13 mouse cellular contexts compared by ENCODE assay signal in genomic region chr2:170037346-170037745, GRCm38 (mm10).
A peak's percentile ranks its signal among the peaks of the same experiment; 100 is the strongest.
DNase-seq lines count a peak whose midpoint lies in the region; ATAC-seq and TF ChIP-seq lines count a peak whose summit lies in the region.
"Had no signal": no experiment of that assay in that cellular context is flagged by ENCODE, and none has a peak within 500 bp of the region (broad histone marks: within the 10 kb centered on the region; RNA-seq: fewer than 3 reads in every experiment).

No protein-coding gene starts in this region.

- no peak overlapping the region for H3K4me3 ChIP-seq in hindbrain, embryonic 12.5 days
- H3K4me3 ChIP-seq in hindbrain, embryonic 10.5 days = no peak overlapping the region
- H3K4me3 ChIP-seq in lung, embryonic 15.5 days = no peak overlapping the region
- H3K4me3 ChIP-seq in forebrain, embryonic 12.5 days (replicated peaks) = no peak overlapping the region
- no peak overlapping the region for H3K4me3 ChIP-seq in midbrain, postnatal 0 days (ENCODE audit: low read depth, low read length)
- H3K4me3 ChIP-seq: heart, embryonic 10.5 days; limb, embryonic 13.5 days had no signal

- no peak overlapping the region for H3K4me2 ChIP-seq in hindbrain, embryonic 12.5 days (replicated peaks)
- peak overlapping the region; percentile 19; the same call in 1 of the 2 replicates for H3K4me2 ChIP-seq in lung, embryonic 15.5 days
- no peak overlapping the region for H3K4me2 ChIP-seq in forebrain, embryonic 12.5 days
- H3K4me2 ChIP-seq in midbrain, postnatal 0 days (ENCODE audit: low read depth, low read length, poor library complexity, severe bottlenecking) = no peak overlapping the region
- H3K4me2 ChIP-seq: limb, embryonic 13.5 days had no signal

- peak overlapping the region; percentile 4; the same call in 1 of the 2 replicates for H3K27ac ChIP-seq in hindbrain, embryonic 12.5 days
- H3K27ac ChIP-seq in hindbrain, embryonic 10.5 days = no peak overlapping the region
- no peak overlapping the region for H3K27ac ChIP-seq in lung, embryonic 15.5 days
- H3K27ac ChIP-seq in forebrain, embryonic 12.5 days = no peak overlapping the region
- H3K27ac ChIP-seq in midbrain, postnatal 0 days (ENCODE audit: low read depth, low read length) = no peak overlapping the region
- H3K27ac ChIP-seq: heart, embryonic 10.5 days; limb, embryonic 13.5 days had no signal

- no peak for DNase-seq in hindbrain, embryonic 10.5 days (ENCODE audit: low spot score)
- DNase-seq in lung, postnatal 4 days = no peak
- peak; percentile 54 for DNase-seq in midbrain, postnatal 0 days (ENCODE audit: low spot score)
- DNase-seq in spleen, postnatal 36 days (ENCODE audit: low spot score in 2 of 2) = no peak
- no peak for DNase-seq in embryo, embryonic 9.5 days (ENCODE audit: extremely low spot score)
- DNase-seq: cerebellum, postnatal 36 days; lung, adult 18-20 months; thymus, adult 2 months had no signal

- peaks cover 7% of the 10 kb centered on the region; the same call in 1 of the 2 replicates for H3K4me1 ChIP-seq in hindbrain, embryonic 12.5 days
- peaks cover 15% of the 10 kb centered on the region for H3K4me1 ChIP-seq in hindbrain, embryonic 10.5 days (replicated peaks)
- peaks cover 15% of the 10 kb centered on the region; the same call in 1 of the 2 replicates for H3K4me1 ChIP-seq in lung, embryonic 15.5 days
- peaks cover 17% of the 10 kb centered on the region; the same call in 1 of the 2 replicates for H3K4me1 ChIP-seq in forebrain, embryonic 12.5 days
- no peaks in the 10 kb centered on the region for H3K4me1 ChIP-seq in midbrain, postnatal 0 days (ENCODE audit: insufficient read depth, low read length)
- H3K4me1 ChIP-seq: heart, embryonic 10.5 days had no signal

- H3K27me3 ChIP-seq in hindbrain, embryonic 12.5 days = no peaks in the 10 kb centered on the region
- no peaks in the 10 kb centered on the region for H3K27me3 ChIP-seq in hindbrain, embryonic 10.5 days (ENCODE audit: insufficient read depth, poor library complexity, severe bottlenecking)
- no peaks in the 10 kb centered on the region for H3K27me3 ChIP-seq in lung, embryonic 15.5 days
- peaks cover 60% of the 10 kb centered on the region for H3K27me3 ChIP-seq in forebrain, embryonic 12.5 days
- no peaks in the 10 kb centered on the region; the same call in 1 of the 2 replicates for H3K27me3 ChIP-seq in midbrain, postnatal 0 days (ENCODE audit: insufficient read depth, low read length)

- WGBS in hindbrain, embryonic 12.5 days = 72% methylated on average over 13 of the region's 13 CpGs
- WGBS in hindbrain, embryonic 10.5 days = 84% methylated on average over 13 of the region's 13 CpGs
- 59% methylated on average over 13 of the region's 13 CpGs for WGBS in lung, embryonic 15.5 days
- 50% methylated on average over 13 of the region's 13 CpGs for WGBS in forebrain, embryonic 12.5 days
- 56% methylated on average over 13 of the region's 13 CpGs for WGBS in midbrain, postnatal 0 days

- no peak for TF ChIP-seq CTCF in midbrain, postnatal 0 days (IDR thresholded peaks at IDR 0.05)

- H3K9ac ChIP-seq in hindbrain, embryonic 12.5 days = no peak overlapping the region
- H3K9ac ChIP-seq in lung, embryonic 15.5 days = no peak overlapping the region
- no peak overlapping the region for H3K9ac ChIP-seq in forebrain, embryonic 12.5 days
- H3K9ac ChIP-seq in midbrain, postnatal 0 days (replicated peaks; ENCODE audit: low read length, poor library complexity, severe bottlenecking) = no peak overlapping the region
- H3K9ac ChIP-seq: limb, embryonic 13.5 days had no signal

- ATAC-seq in hindbrain, embryonic 12.5 days (ENCODE audit: low FRiP score) = no peak
- ATAC-seq in lung, embryonic 15.5 days (ENCODE audit: borderline replicate concordance, extremely low read depth, low FRiP score, low TSS enrichment) = no peak
- ATAC-seq in forebrain, embryonic 12.5 days (ENCODE audit: low FRiP score) = peak; percentile 58; the same call in 1 of the 2 replicates
- ATAC-seq in midbrain, postnatal 0 days (ENCODE audit: low FRiP score) = no peak

- H3K9me3 ChIP-seq in hindbrain, embryonic 12.5 days (replicated peaks) = no peaks in the 10 kb centered on the region
- H3K9me3 ChIP-seq in hindbrain, embryonic 10.5 days = no peaks in the 10 kb centered on the region
- H3K9me3 ChIP-seq in lung, embryonic 15.5 days = no peaks in the 10 kb centered on the region
- no peaks in the 10 kb centered on the region for H3K9me3 ChIP-seq in forebrain, embryonic 12.5 days
- H3K9me3 ChIP-seq in midbrain, postnatal 0 days (ENCODE audit: low read length) = no peaks in the 10 kb centered on the region
- H3K9me3 ChIP-seq: heart, embryonic 10.5 days; limb, embryonic 13.5 days had no signal

- no peaks in the 10 kb centered on the region for H3K36me3 ChIP-seq in hindbrain, embryonic 12.5 days
- no peaks in the 10 kb centered on the region for H3K36me3 ChIP-seq in hindbrain, embryonic 10.5 days
- no peaks in the 10 kb centered on the region for H3K36me3 ChIP-seq in lung, embryonic 15.5 days
- no peaks in the 10 kb centered on the region for H3K36me3 ChIP-seq in forebrain, embryonic 12.5 days (replicated peaks)
- H3K36me3 ChIP-seq in midbrain, postnatal 0 days (ENCODE audit: insufficient read depth, low read length) = no peaks in the 10 kb centered on the region
- H3K36me3 ChIP-seq: heart, embryonic 10.5 days; limb, embryonic 13.5 days had no signal
